Mouse (Mus musculus): ENCODE data around the gene Ccdc148.

The Ccdc148 gene

DNA sequence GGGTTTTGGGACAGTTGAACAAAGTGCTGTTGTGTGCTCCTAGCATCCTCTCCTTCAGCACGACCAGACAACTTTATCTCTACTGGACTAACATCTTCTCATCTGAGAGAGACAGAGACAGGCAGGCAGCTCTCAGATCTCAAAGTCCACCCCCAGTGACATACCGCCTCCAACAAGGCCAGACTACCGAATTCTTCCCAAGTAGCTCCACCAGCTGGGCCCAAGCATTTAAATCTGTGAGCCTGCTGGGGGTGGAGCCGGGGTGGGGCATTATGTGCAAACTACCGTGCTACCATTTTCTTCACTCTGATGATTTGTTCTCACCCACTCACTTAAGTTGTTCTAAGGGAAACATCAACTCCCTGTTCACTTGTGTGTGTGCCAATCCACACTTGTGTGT, 19.0 kb upstream of the Ccdc148 start:
- in situ Hi-C loops (cut with MseI, MboI) = no loop called here

- in situ Hi-C loops (cut with MseI, MboI) = no loop called here
Observed at GRCm38 (mm10) chr2:59178960-59179359, 18.5 kb upstream of the Ccdc148 start.

DNA sequence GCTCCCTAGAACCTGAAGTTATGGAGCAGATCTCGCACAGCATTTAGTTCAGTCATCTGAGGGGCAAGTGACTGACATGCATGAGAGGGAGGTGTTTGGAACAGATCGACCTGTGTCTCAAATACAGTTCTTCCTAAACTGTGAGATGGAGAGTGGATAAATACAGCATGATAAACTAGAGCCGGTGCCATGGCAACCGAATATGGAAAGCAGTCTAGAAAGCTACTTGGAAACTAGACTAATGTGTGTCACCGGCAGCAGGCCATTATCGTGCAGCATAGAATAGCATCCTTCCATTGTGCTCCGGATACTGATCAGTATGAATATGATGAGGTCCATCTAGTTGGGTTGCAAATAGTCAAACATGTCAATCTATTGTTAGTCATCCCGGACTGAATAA, 17.7 kb upstream of the Ccdc148 start:
- in situ Hi-C loops (cut with MseI, MboI) = no loop called here

DNA sequence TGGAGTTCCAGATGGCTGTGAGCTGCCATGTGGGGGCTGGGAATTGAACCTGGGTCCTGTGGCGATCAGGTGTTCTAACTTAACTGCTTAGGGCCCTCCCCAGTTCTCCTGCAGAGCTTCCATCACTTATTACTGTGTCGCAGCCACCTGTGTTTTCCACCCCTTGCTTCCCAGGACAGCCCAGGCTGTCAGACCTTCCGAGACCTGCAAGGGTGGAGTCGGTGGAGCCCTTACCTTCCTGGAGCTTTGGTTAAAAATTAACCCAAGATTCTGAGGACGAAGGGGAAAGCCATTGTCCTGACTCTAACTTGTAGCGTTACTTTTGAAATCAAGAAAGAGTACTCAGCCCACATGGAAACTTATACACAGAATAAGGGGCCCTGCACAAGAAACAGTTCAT, 15.4 kb upstream of the Ccdc148 start:
- in situ Hi-C loops (cut with MseI, MboI) = no loop called here

- in situ Hi-C loops (cut with MseI, MboI) = no loop called here
Observed at GRCm38 (mm10) chr2:59171533-59171932, 11.1 kb upstream of the Ccdc148 start.

- in situ Hi-C loops (cut with MseI, MboI) = no loop called here
Observed at GRCm38 (mm10) chr2:59170593-59170992, 10.1 kb upstream of the Ccdc148 start.

GRCm38 (mm10) chr2:59170208-59170589, 9.7 kb upstream of the Ccdc148 start:
- in situ Hi-C loops (cut with MseI, MboI) = no loop called here

- in situ Hi-C loops (cut with MseI, MboI) = no loop called here
Observed at GRCm38 (mm10) chr2:59169572-59170207, 9.2 kb upstream of the Ccdc148 start.

- in situ Hi-C loops (cut with MseI, MboI) = no loop called here
Observed at GRCm38 (mm10) chr2:59167830-59168229, 7.3 kb upstream of the Ccdc148 start.

DNA sequence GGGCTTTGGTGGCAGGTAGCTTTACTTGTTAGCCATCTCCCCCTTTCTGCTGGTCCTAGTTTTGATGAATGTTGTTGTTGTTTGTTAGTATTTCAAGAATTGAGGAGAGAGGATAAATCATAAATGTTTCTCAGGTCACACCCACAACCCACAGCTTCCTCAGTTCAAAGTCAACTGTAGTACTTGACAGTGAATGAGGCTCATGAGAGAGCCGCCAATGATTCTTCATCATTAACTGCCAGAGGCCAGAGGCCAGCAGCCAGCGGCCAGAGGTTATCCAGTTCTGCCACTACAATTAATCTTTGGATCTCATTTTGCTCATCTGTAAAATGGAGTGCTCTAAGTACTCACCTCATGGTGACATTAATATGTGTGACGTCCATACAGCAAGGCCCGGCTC, 6.5 kb upstream of the Ccdc148 start:
- in situ Hi-C loops (cut with MseI, MboI) = no loop called here

DNA sequence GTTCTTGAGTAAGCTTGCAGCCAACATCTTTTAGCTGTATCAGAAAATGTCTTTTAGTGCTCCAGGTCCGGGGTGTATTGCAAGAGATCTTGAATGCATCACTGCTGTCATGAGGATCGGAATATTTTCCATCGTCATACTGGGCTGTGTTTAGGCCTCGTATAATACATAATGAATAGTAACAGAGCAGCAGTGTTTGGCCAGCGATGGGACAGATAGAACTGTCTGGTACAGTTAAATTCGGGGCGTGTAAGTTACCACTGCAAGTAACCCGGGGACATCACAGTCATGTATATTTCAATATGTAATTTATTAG, 1.8 kb upstream of the Ccdc148 start:
- in situ Hi-C loops (cut with MseI, MboI) = no loop called here

- in situ Hi-C loops (cut with MseI, MboI) = no loop called here
Observed at GRCm38 (mm10) chr2:59161441-59162284, 1.2 kb upstream of the Ccdc148 start.

GRCm38 (mm10) chr2:59161021-59161440, 548 bp upstream of the Ccdc148 start:
- in situ Hi-C loops (cut with MseI, MboI) = no loop called here

DNA sequence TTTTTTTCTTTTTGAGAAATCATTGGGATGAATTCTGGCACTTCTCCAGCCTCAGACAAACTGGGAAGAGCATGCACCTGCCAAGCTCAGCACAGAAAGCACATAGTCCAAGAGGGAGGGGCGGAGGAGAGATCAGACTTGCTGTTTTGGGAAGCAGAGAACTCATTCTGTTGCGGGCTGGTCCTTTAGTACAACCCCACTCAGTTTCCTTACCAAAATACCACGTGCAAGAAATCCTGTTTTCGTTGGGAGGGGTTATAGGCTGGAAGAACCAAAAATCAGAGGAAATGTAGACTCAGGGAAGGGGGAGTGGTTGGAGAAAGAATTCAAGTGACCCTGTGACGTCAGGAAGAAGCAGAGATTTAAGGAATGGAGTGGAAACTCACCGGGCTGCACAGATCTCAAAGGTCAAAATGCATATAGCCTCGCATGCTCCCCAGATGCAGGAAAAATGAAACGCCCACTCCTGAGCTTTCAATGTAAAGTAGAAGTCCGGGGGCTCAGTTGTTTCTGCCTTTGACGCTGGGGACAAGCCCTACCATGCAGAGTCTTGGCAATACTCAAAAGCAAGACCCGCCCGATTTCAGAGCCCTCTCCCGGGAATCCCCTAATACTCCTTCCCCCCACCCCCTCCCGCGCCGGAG, 400 bp downstream of the Ccdc148 start:
- in situ Hi-C loops (cut with MseI, MboI) = no loop called here

- in situ Hi-C loops (cut with MseI, MboI) = no loop called here
Observed at GRCm38 (mm10) chr2:59158117-59158516, 2.4 kb downstream of the Ccdc148 start.

DNA sequence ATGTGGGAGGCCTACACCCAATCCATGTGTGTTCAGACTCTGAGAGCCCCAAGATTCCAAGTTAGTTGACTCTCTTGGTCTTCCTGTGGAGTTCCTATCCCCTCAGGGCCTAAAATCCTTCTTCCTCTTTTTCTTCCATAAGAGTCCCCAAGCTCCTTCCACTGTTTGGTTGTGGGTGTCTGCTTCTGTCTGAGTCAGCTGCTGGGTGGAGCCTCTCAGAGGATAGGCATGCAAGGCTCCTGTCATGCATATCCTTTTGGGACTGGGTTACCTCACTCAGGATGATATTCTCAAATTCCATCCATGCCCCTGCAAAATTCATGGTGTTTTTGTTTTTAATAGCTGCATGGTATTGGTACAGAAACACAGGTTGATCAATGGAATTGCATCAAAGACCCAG, 5.1 kb downstream of the Ccdc148 start:
- in situ Hi-C loops (cut with MseI, MboI) = no loop called here

GRCm38 (mm10) chr2:59131044-59131443, 29.4 kb downstream of the Ccdc148 start:
- in situ Hi-C loops (cut with MseI, MboI) = no loop called here

DNA sequence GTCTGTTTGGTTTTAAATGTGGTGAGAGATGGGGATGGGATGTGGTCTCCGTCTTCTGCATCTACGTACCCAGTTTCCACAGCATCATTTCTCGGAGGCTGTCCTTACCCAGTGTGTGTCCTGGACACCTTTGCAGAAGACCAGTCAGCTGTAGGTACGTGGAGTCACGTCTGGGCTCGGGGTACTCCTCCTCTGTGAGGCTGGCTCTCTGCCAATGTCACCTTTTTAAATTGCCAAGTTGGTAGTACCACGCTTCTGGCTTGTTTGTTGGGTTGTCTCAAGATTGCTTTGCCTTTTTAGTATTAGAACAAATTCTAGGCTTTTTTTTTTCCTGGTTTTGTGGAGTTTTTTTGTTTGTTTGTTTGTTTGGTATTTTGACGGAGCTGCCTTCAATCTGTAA, 30.7 kb downstream of the Ccdc148 start:
- in situ Hi-C loops (cut with MseI, MboI) = no loop called here

- in situ Hi-C loops (cut with MseI, MboI) = no loop called here
Observed at GRCm38 (mm10) chr2:59129023-59129422, 31.5 kb downstream of the Ccdc148 start.

DNA sequence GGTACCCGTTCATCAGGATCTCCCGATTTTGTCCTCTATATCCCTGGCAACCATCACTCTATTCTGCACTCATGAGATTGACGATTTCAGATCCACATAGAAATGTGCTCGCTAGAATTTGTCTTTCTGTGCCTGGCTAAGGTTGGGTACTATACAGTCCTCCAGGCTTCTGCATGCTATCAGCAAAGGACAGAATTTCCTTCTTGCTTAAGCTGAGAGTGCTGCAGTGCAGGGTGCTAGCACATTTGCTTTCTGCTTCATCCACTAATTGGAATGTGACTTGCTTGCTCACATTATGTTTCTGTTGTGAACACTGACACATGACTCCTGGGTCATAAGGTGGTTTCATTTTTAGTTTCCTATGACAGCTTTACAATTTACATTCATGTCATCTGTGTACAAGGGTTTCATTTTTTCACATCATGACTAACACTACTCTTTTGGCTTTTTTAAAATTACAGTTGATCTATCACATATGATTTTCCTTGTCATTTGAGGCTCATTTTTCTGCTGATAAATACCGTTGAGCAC, 104.8 kb downstream of the Ccdc148 start:
- in situ Hi-C loops (cut with MseI, MboI) = no loop called here

DNA sequence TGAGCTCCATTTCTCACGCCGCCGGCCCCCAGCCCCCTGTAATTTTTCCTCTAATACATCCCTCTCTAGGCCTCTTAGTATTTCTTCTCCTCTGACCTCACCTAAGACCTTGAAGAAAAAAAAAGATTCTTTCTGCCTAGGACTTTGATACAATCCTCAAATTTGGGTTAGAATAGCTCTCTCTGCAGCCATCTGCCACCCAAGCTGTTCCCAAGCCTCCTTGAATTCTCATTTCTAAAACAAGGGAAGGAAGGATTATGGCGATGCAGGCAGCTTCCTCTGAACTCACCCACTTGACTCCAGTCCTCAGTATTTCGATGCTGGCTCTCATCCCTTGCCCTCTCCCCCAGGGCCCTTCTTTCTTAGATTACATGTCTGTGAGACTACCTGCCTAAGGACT, 106.1 kb downstream of the Ccdc148 start:
- in situ Hi-C loops (cut with MseI, MboI) = no loop called here

GRCm38 (mm10) chr2:59053461-59054039, 106.9 kb downstream of the Ccdc148 start:
- in situ Hi-C loops (cut with MseI, MboI) = no loop called here
